Mouse (Mus musculus) forebrain, embryonic 11.5 days (tissue): ENCODE measurements at regions not wholly inside any gene's neighbourhood (a gene's known extent, or its start where the extent isn't known, plus 50 kb on each side); places are given as distances from the start of the nearest gene placed in this dataset.

Experiments used
- ATAC-seq: fragments of 200-750 bp; cut with Nextera tagmentation; replicated peaks from 2 replicates; pipeline ENCODE4 v1.8.0; 2017; ENCODE audit warnings: moderate TSS enrichment; ENCODE audit not compliant: low FRiP score
- DNase-seq: peaks from one replicate; pipeline ENCODE4 v3.0.0-alpha.2; 2017; ENCODE audit warnings: low spot score
- H3K27ac ChIP-seq: fragments of 300-500 bp; sonication (generic); 2 replicates; pipeline ENCODE4 v1.5.1; 2014; ENCODE audit warnings: low read depth, low read length
- H3K27me3 ChIP-seq: fragments of 300-500 bp; sonication (generic); 2 replicates; pipeline ENCODE4 v1.6.1; 2014; ENCODE audit warnings: mild to moderate bottlenecking, low read length, mixed read lengths; ENCODE audit not compliant: control insufficient read depth, insufficient read depth
- H3K36me3 ChIP-seq: fragments of 300-500 bp; sonication (generic); 2 replicates; pipeline ENCODE4 v1.6.1; 2014; ENCODE audit warnings: mild to moderate bottlenecking, low read length, moderate library complexity, mixed read lengths; ENCODE audit not compliant: control insufficient read depth, insufficient read depth
- H3K4me1 ChIP-seq: fragments of 300-500 bp; sonication (generic); replicated peaks from 2 replicates; pipeline ENCODE4 v1.6.1; 2014; ENCODE audit warnings: low read length, mixed read lengths; ENCODE audit not compliant: control insufficient read depth, insufficient read depth
- H3K4me2 ChIP-seq: fragments of 300-500 bp; sonication (generic); 2 replicates; pipeline ENCODE4 v1.6.1; 2014; ENCODE audit warnings: low read depth, mild to moderate bottlenecking, low read length, moderate library complexity, mixed read lengths; ENCODE audit not compliant: severe bottlenecking
- H3K4me3 ChIP-seq: fragments of 300-500 bp; sonication (generic); 2 replicates; pipeline ENCODE4 v1.5.1; 2014; ENCODE audit warnings: low read depth, low read length
- H3K9ac ChIP-seq: fragments of 300-500 bp; sonication (generic); 2 replicates; pipeline ENCODE4 v1.6.1; 2014; ENCODE audit warnings: low read length
- H3K9me3 ChIP-seq: fragments of 300-500 bp; sonication (generic); 2 replicates; pipeline ENCODE4 v1.6.1; 2016; ENCODE audit warnings: low read length, mixed read lengths; ENCODE audit not compliant: control insufficient read depth
- WGBS: fragments of 180-500 bp; shearing (Covaris S2); extraction: QIAGEN DNeasy Blood & Tissue Kit; methylation state at CpG from one replicate; pipeline ENCODE4 v1.1.7; 2014; 5-methylcytosine and 5-hydroxymethylcytosine counted together

GRCm38 (mm10) chr15:90346162-90346561 lies 122.1 kb downstream of the Alg10b start:
- DNase-seq = no peak
- ATAC-seq = no peak
- Histone ChIP-seq H3K27ac (no peak overlapping the region), H3K4me1 (peaks cover 4% of the 10 kb centered on the region; the same call in 1 of the 2 replicates), H3K4me3 (no peak overlapping the region), H3K9ac (no peak overlapping the region), H3K36me3 (no peaks in the 10 kb centered on the region), H3K27me3 (no peaks in the 10 kb centered on the region), H3K4me2 (no peak overlapping the region), H3K9me3 (no peaks in the 10 kb centered on the region)
- WGBS = 73% methylated on average over 9 of the region's 9 CpGs

GRCm38 (mm10) chr15:90346757-90347156 lies 122.6 kb downstream of the Alg10b start:
- H3K4me1 ChIP-seq = peaks cover 4% of the 10 kb centered on the region; the same call in 1 of the 2 replicates
- H3K4me3 ChIP-seq = no peak overlapping the region
- no peaks in the 10 kb centered on the region for H3K9me3 ChIP-seq
- ATAC-seq (no peak), DNase-seq (no peak)
- no peak overlapping the region for H3K27ac ChIP-seq
- no peak overlapping the region for H3K4me2 ChIP-seq
- no peaks in the 10 kb centered on the region for H3K36me3 ChIP-seq
- no peaks in the 10 kb centered on the region for H3K27me3 ChIP-seq
- H3K9ac ChIP-seq = no peak overlapping the region
- WGBS = 85% methylated on average over 9 of the region's 9 CpGs

GRCm38 (mm10) chr15:90351898-90352297 lies 127.8 kb downstream of the Alg10b start:
- no peak overlapping the region for H3K4me3 ChIP-seq
- H3K9ac ChIP-seq = no peak overlapping the region
- no peaks in the 10 kb centered on the region for H3K9me3 ChIP-seq
- ATAC-seq (no peak), DNase-seq (no peak)
- WGBS = 89% methylated on average over 3 of the region's 3 CpGs
- no peaks in the 10 kb centered on the region for H3K27me3 ChIP-seq
- no peak overlapping the region for H3K27ac ChIP-seq
- H3K4me1 ChIP-seq = no peaks in the 10 kb centered on the region
- no peak overlapping the region for H3K4me2 ChIP-seq
- H3K36me3 ChIP-seq = no peaks in the 10 kb centered on the region

GRCm38 (mm10) chr15:90365656-90366055 lies 141.5 kb downstream of the Alg10b start:
- no peak overlapping the region for H3K4me2 ChIP-seq
- ATAC-seq = no peak
- no peaks in the 10 kb centered on the region for H3K27me3 ChIP-seq
- H3K9me3 ChIP-seq = no peaks in the 10 kb centered on the region; the same call in 1 of the 2 replicates
- H3K4me3 ChIP-seq = no peak overlapping the region
- no peak overlapping the region for H3K9ac ChIP-seq
- no peak for DNase-seq
- no peak overlapping the region for H3K27ac ChIP-seq
- no peaks in the 10 kb centered on the region for H3K36me3 ChIP-seq
- no peaks in the 10 kb centered on the region for H3K4me1 ChIP-seq

- H3K4me2 ChIP-seq = no peak overlapping the region
- H3K9me3 ChIP-seq = no peaks in the 10 kb centered on the region
- no peaks in the 10 kb centered on the region for H3K36me3 ChIP-seq
- DNase-seq (no peak), ATAC-seq (no peak)
- no peak overlapping the region for H3K4me3 ChIP-seq
- H3K4me1 ChIP-seq = no peaks in the 10 kb centered on the region
- 78% methylated on average over 2 of the region's 2 CpGs for WGBS
- H3K9ac ChIP-seq = no peak overlapping the region
- H3K27me3 ChIP-seq = no peaks in the 10 kb centered on the region
- H3K27ac ChIP-seq = no peak overlapping the region
These were observed 153.8 kb downstream of the Alg10b start for GRCm38 (mm10) chr15:90377959-90378358.

- 86% methylated on average over 3 of the region's 3 CpGs for WGBS
- Histone ChIP-seq H3K4me2 (no peak overlapping the region), H3K9ac (no peak overlapping the region), H3K9me3 (no peaks in the 10 kb centered on the region), H3K4me1 (peaks cover 2% of the 10 kb centered on the region; the same call in 1 of the 2 replicates), H3K4me3 (no peak overlapping the region), H3K27me3 (no peaks in the 10 kb centered on the region), H3K36me3 (no peaks in the 10 kb centered on the region), H3K27ac (no peak overlapping the region)
- ATAC-seq = no peak
- no peak for DNase-seq
These were observed 172.8 kb downstream of the Alg10b start for GRCm38 (mm10) chr15:90396961-90397360.

GRCm38 (mm10) chr15:90397691-90398377 lies 173.7 kb downstream of the Alg10b start:
- no peak overlapping the region for H3K4me2 ChIP-seq
- H3K36me3 ChIP-seq = no peaks in the 10 kb centered on the region
- 95% methylated on average over 2 of the region's 2 CpGs for WGBS
- no peak overlapping the region for H3K27ac ChIP-seq
- peaks cover 2% of the 10 kb centered on the region; the same call in 1 of the 2 replicates for H3K4me1 ChIP-seq
- H3K27me3 ChIP-seq = no peaks in the 10 kb centered on the region
- H3K4me3 ChIP-seq = no peak overlapping the region
- no peaks in the 10 kb centered on the region for H3K9me3 ChIP-seq
- H3K9ac ChIP-seq = no peak overlapping the region
- ATAC-seq (no peak), DNase-seq (no peak)

- WGBS = 20% methylated on average over 5 of the region's 5 CpGs
- no peak for DNase-seq
- no peak overlapping the region for H3K4me3 ChIP-seq
- H3K9ac ChIP-seq = no peak overlapping the region
- H3K36me3 ChIP-seq = no peaks in the 10 kb centered on the region
- H3K27me3 ChIP-seq = no peaks in the 10 kb centered on the region
- H3K27ac ChIP-seq = no peak overlapping the region
- no peak overlapping the region for H3K4me2 ChIP-seq
- ATAC-seq = peak; percentile 74
- no peaks in the 10 kb centered on the region for H3K9me3 ChIP-seq
- peaks cover 2% of the 10 kb centered on the region; the same call in 1 of the 2 replicates for H3K4me1 ChIP-seq
These were observed 176.5 kb downstream of the Alg10b start for GRCm38 (mm10) chr15:90400326-90401280.
